Mouse (Mus musculus) heart, adult 2 months (tissue): ENCODE measurements around the gene Olfr617. TPM values are rescaled to one million over a fixed set of nuclear protein-coding genes. Genes with fewer than 3 reads are reported as not detected.

Experiments used
- DNase-seq, 2 experiments: peaks; one replicate each; pipeline ENCODE4 v3.0.0; 2021
- H3K27ac ChIP-seq: fragments of 200-600 bp; 2 replicates; pipeline ENCODE4 v1.8.1; 2022
- H3K27me3 ChIP-seq: fragments of 200-500 bp; 2 replicates; pipeline ENCODE4 v1.6.1; 2012; ENCODE audit warnings: mild to moderate bottlenecking, low read length, inconsistent platforms, mixed read lengths; ENCODE audit not compliant: control insufficient read depth, insufficient read depth
- H3K36me3 ChIP-seq: fragments of 200-500 bp; 2 replicates; pipeline ENCODE4 v1.6.1; 2012; ENCODE audit warnings: low read length, inconsistent platforms; ENCODE audit not compliant: control insufficient read depth, insufficient read depth
- H3K4me1 ChIP-seq: fragments of 200-500 bp; 2 replicates; pipeline ENCODE4 v1.6.1; 2011; ENCODE audit warnings: low read length; ENCODE audit not compliant: control insufficient read depth, insufficient read depth
- H3K4me3 ChIP-seq: fragments of 200-600 bp; 2 replicates; pipeline ENCODE4 v1.8.1; 2022
- H3K79me2 ChIP-seq: fragments of 200-500 bp; replicated peaks from 2 replicates; pipeline ENCODE4 v1.6.1; 2012; ENCODE audit warnings: mild to moderate bottlenecking, inconsistent platforms, low read length, moderate library complexity, mixed read lengths; ENCODE audit not compliant: control insufficient read depth, insufficient read depth
- H3K9ac ChIP-seq: fragments of 200-500 bp; 2 replicates; pipeline ENCODE4 v1.6.1; 2012; ENCODE audit warnings: low read depth, mild to moderate bottlenecking, control low read depth, inconsistent platforms, low read length, mixed read lengths
- CTCF ChIP-seq: fragments of 200-600 bp; IDR thresholded peaks from 2 replicates; pipeline ENCODE4 v1.8.1; 2022; ENCODE audit warnings: antibody characterized with exemption, mild to moderate bottlenecking, moderate library complexity
- EP300 ChIP-seq: fragments of 200-500 bp; IDR thresholded peaks from 2 replicates; pipeline ENCODE4 v1.6.1; 2011; ENCODE audit warnings: low read depth, low read length, control low read depth; ENCODE audit not compliant: insufficient read depth
- POLR2A ChIP-seq: fragments of 200-500 bp; IDR thresholded peaks from 2 replicates; pipeline ENCODE4 v1.6.1; 2011; ENCODE audit warnings: mild to moderate bottlenecking, low read depth, low read length, control low read depth; ENCODE audit not compliant: insufficient read depth
- WGBS: fragments of 180-500 bp; shearing (Covaris S2); methylation state at CpG from one replicate; pipeline ENCODE4 v1.1.7; 2018; 5-methylcytosine and 5-hydroxymethylcytosine counted together
- intact Hi-C: fragments of 180-260 bp; cut with DNase I; formaldehyde crosslinking; loops from one replicate; pipeline ENCODE4 v1.15.1; 2025
- microRNA-seq, 2 experiments: library from miRNA; unstranded; fragments of <30 nt; microRNA quantifications; one replicate each; pipeline ENCODE4 v1.2.0; 2021
- polyA plus RNA-seq: library from polyadenylated mRNA; depleted of rRNA; stranded (reverse); fragments of >200 nt; gene quantifications from 2 replicates; pipeline ENCODE4 v1.2.3, GENCODE M21; 2012; rRNA removed
- total RNA-seq, 2 experiments: library from RNA; stranded (reverse); gene quantifications; 2 replicates each; pipeline ENCODE4 v1.2.3; 2021

The Olfr617 gene
- total and polyA plus RNA-seq, 3 experiments: not detected

DNA sequence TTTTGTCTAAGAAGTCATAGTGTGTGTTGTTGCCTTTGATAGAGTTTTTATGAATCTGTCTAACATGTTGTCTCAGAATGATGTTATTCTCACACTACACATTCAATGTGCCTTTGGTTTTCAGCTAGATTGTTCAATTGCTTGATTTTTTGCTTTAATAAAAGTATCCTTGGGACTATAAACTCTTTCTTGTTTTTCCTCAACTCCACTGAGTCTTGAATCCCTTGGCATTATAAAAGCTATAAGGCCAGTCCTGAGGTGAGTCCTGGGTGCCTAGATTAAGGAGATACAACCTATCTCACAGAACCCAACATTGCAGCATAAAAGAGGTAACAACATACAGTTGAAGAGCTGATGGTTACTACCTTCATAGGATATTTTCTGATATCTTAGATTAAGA, 27.4 kb downstream of the Olfr617 start, which contains the start of gene Olfr619:
TSS of gene Olfr619 (plus strand) at position 301 of the 400 bp plus-strand sequence.
- H3K9ac ChIP-seq: no peak within 1 kb of the TSS
- H3K79me2 ChIP-seq: no peaks in the 10 kb centered on the region
- no peaks in the 10 kb centered on the region for H3K27me3 ChIP-seq
- H3K27ac ChIP-seq: no peak within 1 kb of the TSS
- no peaks in the 10 kb centered on the region for H3K4me1 ChIP-seq
- no peak for DNase-seq
- TF ChIP-seq EP300 (no peak), POLR2A (no peak), CTCF (no peak)
- no peaks in the 10 kb centered on the region for H3K36me3 ChIP-seq
- no peak within 1 kb of the TSS for H3K4me3 ChIP-seq
- intact Hi-C loops: no loop called here

DNA sequence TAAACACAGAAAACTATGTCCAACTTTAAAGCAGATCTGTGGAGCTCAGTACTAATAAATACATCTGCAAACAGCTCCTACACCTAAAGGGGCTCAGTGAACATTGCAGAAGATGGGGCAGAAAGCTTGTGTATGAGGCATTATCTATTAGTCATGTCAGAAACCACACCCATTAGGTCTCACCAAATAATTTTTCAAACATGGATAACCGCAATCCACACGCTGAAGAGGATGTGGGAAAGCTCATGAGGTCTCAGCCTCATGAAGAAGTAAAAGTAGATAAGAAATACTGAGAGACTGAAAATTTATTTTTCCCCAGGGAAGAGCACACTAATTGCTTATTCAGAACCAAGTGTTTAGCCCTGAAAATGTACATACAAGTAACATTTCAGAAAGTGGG, 34.6 kb downstream of the Olfr617 start:
- Histone ChIP-seq H3K4me1 (no peaks in the 10 kb centered on the region), H3K9ac (no peak overlapping the region), H3K4me3 (no peak overlapping the region), H3K27me3 (no peaks in the 10 kb centered on the region), H3K27ac (no peak overlapping the region), H3K36me3 (no peaks in the 10 kb centered on the region), H3K79me2 (no peaks in the 10 kb centered on the region)
- WGBS: 65% methylated on average over 2 of the region's 2 CpGs
- no peak for DNase-seq
- intact Hi-C loops: no loop called here
- TF ChIP-seq POLR2A (no peak), CTCF (no peak), EP300 (no peak)

DNA sequence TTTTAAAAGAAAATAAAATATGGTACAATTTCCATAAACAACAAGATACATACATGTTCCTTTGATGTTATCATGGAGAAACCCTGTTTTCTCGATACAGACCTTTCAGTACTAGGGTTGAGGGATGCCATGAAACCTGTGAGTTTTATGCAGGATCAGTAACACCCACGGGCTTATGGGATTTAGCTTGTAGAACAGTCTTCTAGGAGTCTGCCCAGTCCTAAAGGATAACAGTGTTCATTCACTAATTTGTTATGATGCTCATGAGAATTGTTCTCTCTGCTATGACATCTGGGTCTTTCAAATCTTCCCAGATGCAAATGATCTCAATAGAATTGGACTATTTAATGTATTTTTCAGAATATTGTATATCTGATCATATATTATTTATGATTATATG, 39.6 kb downstream of the Olfr617 start, which contains the start of gene Olfr620:
TSS of gene Olfr620 (minus strand) at position 101 of the 400 bp plus-strand sequence.
- Histone ChIP-seq H3K9ac (no peak within 1 kb of the TSS), H3K79me2 (no peaks in the 10 kb centered on the region), H3K36me3 (no peaks in the 10 kb centered on the region), H3K4me3 (no peak within 1 kb of the TSS), H3K27ac (no peak within 1 kb of the TSS), H3K4me1 (no peaks in the 10 kb centered on the region), H3K27me3 (no peaks in the 10 kb centered on the region)
- TF ChIP-seq EP300: no peak
- TF ChIP-seq CTCF: no peak
- TF ChIP-seq POLR2A: no peak
- DNase-seq: no peak
- intact Hi-C loops: no loop called here
- WGBS: 54% methylated on average over 2 of the region's 2 CpGs

Small RNAs within 50 kb of the gene (microRNA-seq; reads per million reads assigned to microRNA genes)
- gene Gm26506: 0 reads per million in 2 experiments

Other genes starting within 250 kb of the Olfr617 start
Only the 30 nearest of the 32 such genes appear.
- not detected for gene Olfr599, start 237.1 kb upstream of the Olfr617 start, total RNA-seq
- not detected in 2 replicates for gene Olfr599, start 237.1 kb upstream of the Olfr617 start, polyA plus RNA-seq
- gene Olfr600, start 223.4 kb upstream of the Olfr617 start, total RNA-seq: not detected
- not detected in 2 replicates for gene Olfr600, start 223.4 kb upstream of the Olfr617 start, polyA plus RNA-seq
- not detected for gene Olfr601, start 210.4 kb upstream of the Olfr617 start, total RNA-seq
- gene Olfr601, start 210.4 kb upstream of the Olfr617 start, polyA plus RNA-seq: not detected in 2 replicates
- gene Olfr603, start 186.9 kb upstream of the Olfr617 start, total RNA-seq: not detected
- not detected in 2 replicates for gene Olfr603, start 186.9 kb upstream of the Olfr617 start, polyA plus RNA-seq
- not detected for gene Usp17lc, start 158.0 kb upstream of the Olfr617 start, total RNA-seq
- gene Usp17lc, start 158.0 kb upstream of the Olfr617 start, polyA plus RNA-seq: not detected in 2 replicates
- not detected for gene Olfr605, start 127.6 kb upstream of the Olfr617 start, total RNA-seq
- not detected in 2 replicates for gene Olfr605, start 127.6 kb upstream of the Olfr617 start, polyA plus RNA-seq
- gene Olfr606, start 124.0 kb upstream of the Olfr617 start, total RNA-seq: not detected
- not detected in 2 replicates for gene Olfr606, start 124.0 kb upstream of the Olfr617 start, polyA plus RNA-seq
- not detected for gene Olfr607, start 108.9 kb upstream of the Olfr617 start, total RNA-seq
- gene Olfr607, start 108.9 kb upstream of the Olfr617 start, polyA plus RNA-seq: not detected in 2 replicates
- gene Olfr608, start 103.2 kb upstream of the Olfr617 start, total RNA-seq: not detected
- gene Olfr608, start 103.2 kb upstream of the Olfr617 start, polyA plus RNA-seq: not detected in 2 replicates
- not detected for gene Olfr609, start 75.0 kb upstream of the Olfr617 start, total RNA-seq
- not detected in 2 replicates for gene Olfr609, start 75.0 kb upstream of the Olfr617 start, polyA plus RNA-seq
- gene Olfr610, start 60.9 kb upstream of the Olfr617 start, total RNA-seq: not detected
- gene Olfr610, start 60.9 kb upstream of the Olfr617 start, polyA plus RNA-seq: not detected in 2 replicates
- not detected for gene Olfr611, start 52.2 kb upstream of the Olfr617 start, total RNA-seq
- not detected in 2 replicates for gene Olfr611, start 52.2 kb upstream of the Olfr617 start, polyA plus RNA-seq
- not detected for gene Olfr612, start 30.3 kb upstream of the Olfr617 start, total RNA-seq
- not detected in 2 replicates for gene Olfr612, start 30.3 kb upstream of the Olfr617 start, polyA plus RNA-seq
- not detected for gene Olfr613, start 25.0 kb upstream of the Olfr617 start, total RNA-seq
- gene Olfr613, start 25.0 kb upstream of the Olfr617 start, polyA plus RNA-seq: not detected in 2 replicates
- not detected for gene Olfr615, start 17.0 kb upstream of the Olfr617 start, total RNA-seq
- gene Olfr615, start 17.0 kb upstream of the Olfr617 start, polyA plus RNA-seq: not detected in 2 replicates
- not detected for gene Olfr616, start 3.9 kb upstream of the Olfr617 start, total RNA-seq
- gene Olfr616, start 3.9 kb upstream of the Olfr617 start, polyA plus RNA-seq: not detected in 2 replicates
- gene Olfr618, start 17.0 kb downstream of the Olfr617 start, total RNA-seq: not detected
- gene Olfr618, start 17.0 kb downstream of the Olfr617 start, polyA plus RNA-seq: not detected in 2 replicates
- gene Olfr619, start 27.5 kb downstream of the Olfr617 start, total RNA-seq: not detected
- gene Olfr619, start 27.5 kb downstream of the Olfr617 start, polyA plus RNA-seq: not detected in 2 replicates
- not detected for gene Olfr620, start 39.5 kb downstream of the Olfr617 start, total RNA-seq
- gene Olfr620, start 39.5 kb downstream of the Olfr617 start, polyA plus RNA-seq: not detected in 2 replicates
- gene Olfr622, start 69.6 kb downstream of the Olfr617 start, total RNA-seq: not detected
- not detected in 2 replicates for gene Olfr622, start 69.6 kb downstream of the Olfr617 start, polyA plus RNA-seq
- not detected for gene Olfr623, start 90.6 kb downstream of the Olfr617 start, total RNA-seq
- gene Olfr623, start 90.6 kb downstream of the Olfr617 start, polyA plus RNA-seq: not detected in 2 replicates
- not detected for gene Olfr624, start 98.1 kb downstream of the Olfr617 start, total RNA-seq
- 0.03 TPM in 1 of 2 replicates, not detected in the other for gene Olfr624, start 98.1 kb downstream of the Olfr617 start, polyA plus RNA-seq
- not detected for gene Olfr625-ps1, start 109.7 kb downstream of the Olfr617 start, total RNA-seq
- gene Olfr625-ps1, start 109.7 kb downstream of the Olfr617 start, polyA plus RNA-seq: not detected in 2 replicates
- not detected for gene Olfr243, start 141.6 kb downstream of the Olfr617 start, total RNA-seq
- gene Olfr243, start 141.6 kb downstream of the Olfr617 start, polyA plus RNA-seq: not detected in 2 replicates
- not detected for gene Olfr628, start 157.3 kb downstream of the Olfr617 start, total RNA-seq
- not detected in 2 replicates for gene Olfr628, start 157.3 kb downstream of the Olfr617 start, polyA plus RNA-seq
- not detected for gene Olfr629, start 171.9 kb downstream of the Olfr617 start, total RNA-seq
- gene Olfr629, start 171.9 kb downstream of the Olfr617 start, polyA plus RNA-seq: not detected in 2 replicates
- gene Olfr630, start 184.3 kb downstream of the Olfr617 start, total RNA-seq: not detected
- gene Olfr630, start 184.3 kb downstream of the Olfr617 start, polyA plus RNA-seq: not detected in 2 replicates
- not detected for gene Olfr69, start 198.5 kb downstream of the Olfr617 start, total RNA-seq
- gene Olfr69, start 198.5 kb downstream of the Olfr617 start, polyA plus RNA-seq: not detected in 2 replicates
- gene Olfr68, start 206.6 kb downstream of the Olfr617 start, total RNA-seq: not detected
- gene Olfr68, start 206.6 kb downstream of the Olfr617 start, polyA plus RNA-seq: not detected in 2 replicates
- gene Olfr67, start 218.8 kb downstream of the Olfr617 start, total RNA-seq: not detected
- gene Olfr67, start 218.8 kb downstream of the Olfr617 start, polyA plus RNA-seq: not detected in 2 replicates